Mouse (Mus musculus) ovary, postnatal 14 days (tissue): ENCODE results near the gene Cdr2.
"Not testable (repeated sequence)": the region's sequence is repeated elsewhere in the genome, so short reads cannot be mapped to it uniquely, and the experiment has no call there.

ENCODE experiments used
- DNase-seq: peaks from one replicate; pipeline ENCODE4 v3.0.0; 2022; ENCODE audit warnings: low spot score

Cdr2 gene

GRCm38 (mm10) chr7:120910172-120910571 is 71.9 kb downstream of the Cdr2 start:
- not testable (repeated sequence) for DNase-seq
